Mouse (Mus musculus) activated CD4-positive, CD25-positive, alpha-beta regulatory T cell, adult 4 months (primary cell): ENCODE data around the gene Tepp. TPM values are rescaled to one million over a fixed set of nuclear protein-coding genes. Genes with fewer than 3 reads are reported as not detected.
A peak's percentile ranks its signal among the peaks of the same experiment; 100 is the strongest.

Experiments
- ATAC-seq: one replicate; pipeline ENCODE4 v1.8.0; 2017
- polyA plus RNA-seq, 2 experiments: library from polyadenylated mRNA; unstranded; fragments of 100-300 nt; shearing (Covaris generic); gene quantifications; one replicate each; pipeline ENCODE4 v1.2.1; 2017

Tepp gene
- polyA plus RNA-seq, 2 experiments from 2014 or later, result not detected

DNA sequence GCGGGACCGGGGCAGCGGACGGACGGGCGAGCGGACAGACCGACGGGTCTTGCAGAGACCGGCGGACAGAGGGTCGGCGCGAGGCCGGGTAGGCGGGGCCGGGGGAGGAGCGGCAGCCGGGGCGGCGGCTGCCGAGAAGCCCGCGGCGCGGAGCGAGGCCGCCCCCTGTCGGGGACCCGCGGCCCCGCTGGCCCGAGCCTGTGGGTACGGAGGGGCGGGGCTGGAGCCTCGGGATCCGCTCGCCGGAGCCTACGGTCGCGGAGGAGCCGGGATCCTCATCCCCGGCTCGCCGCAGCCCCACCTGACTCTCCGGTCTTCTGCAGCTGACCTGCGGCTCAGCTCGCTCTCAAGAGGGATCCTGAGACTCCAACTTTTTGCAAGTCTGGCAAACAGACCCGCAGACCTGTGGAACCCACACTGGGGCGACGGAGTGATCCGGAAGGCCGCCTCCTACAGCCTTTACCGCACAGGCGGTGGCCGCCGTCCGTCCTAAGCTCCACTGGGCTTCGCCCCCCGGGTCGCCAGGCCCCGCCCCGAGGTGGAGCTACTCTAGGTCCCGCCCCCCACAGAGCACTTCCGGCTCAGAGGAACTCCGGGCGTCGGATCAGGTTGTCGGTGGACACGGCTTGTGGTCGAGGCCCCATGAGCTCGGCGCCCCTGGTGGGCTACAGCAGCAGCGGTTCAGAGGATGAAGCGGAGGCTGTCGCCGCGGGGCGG is 21.5 kb downstream of the Tepp start, which contains the start of the genes Zfp319 and Usb1:
Zfp319 (minus strand) TSS at position 231 of the 717 bp plus-strand sequence.
Usb1 (plus strand) TSS at position 565 of the 717 bp plus-strand sequence.
- ATAC-seq, result peak; percentile 85

- no peak for ATAC-seq
Observed at GRCm38 (mm10) chr8:95332437-95333199, 22.3 kb downstream of the Tepp start.

DNA sequence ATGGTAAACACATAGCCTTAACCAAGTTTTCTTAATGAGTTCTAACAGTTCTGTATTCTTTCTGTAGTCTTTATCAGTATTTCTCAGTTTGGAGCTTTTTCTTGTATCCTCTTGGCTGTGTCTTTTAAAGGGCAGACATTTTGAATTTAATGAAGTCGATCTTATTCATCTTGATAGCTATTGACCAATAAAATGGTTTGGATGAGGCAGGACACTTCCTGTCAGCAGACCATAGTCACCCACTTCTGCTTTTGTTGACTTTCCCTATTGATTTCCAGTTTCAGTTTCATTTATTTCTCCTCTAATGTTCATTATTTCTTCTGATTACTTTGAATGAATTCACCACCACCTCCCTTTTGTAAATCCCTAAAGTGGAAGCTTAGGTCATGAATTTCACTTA is 25.3 kb downstream of the Tepp start:
- ATAC-seq, result no peak

- ATAC-seq, result no peak
Observed at GRCm38 (mm10) chr8:95336363-95336762, 26.0 kb downstream of the Tepp start.

DNA sequence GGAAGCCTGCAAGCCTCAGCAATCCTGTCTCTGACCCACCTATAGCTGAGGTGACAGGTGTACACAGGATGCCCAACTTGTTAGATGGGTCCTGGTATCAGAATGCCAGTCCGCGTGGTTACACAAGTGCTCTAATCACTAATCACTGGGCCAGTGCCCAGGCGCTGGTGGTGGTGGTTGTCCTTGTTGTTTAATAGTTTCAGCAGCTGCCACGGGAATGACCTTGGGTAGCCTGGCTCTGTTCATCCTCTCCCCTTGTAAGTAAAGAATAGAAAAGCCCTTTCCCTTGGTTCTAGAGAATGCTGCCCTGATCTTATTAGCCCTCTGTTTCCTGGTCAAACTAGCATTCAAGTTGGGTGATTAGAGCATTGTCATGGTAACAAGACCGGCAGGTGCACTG is 31.4 kb downstream of the Tepp start:
- ATAC-seq, result no peak

DNA sequence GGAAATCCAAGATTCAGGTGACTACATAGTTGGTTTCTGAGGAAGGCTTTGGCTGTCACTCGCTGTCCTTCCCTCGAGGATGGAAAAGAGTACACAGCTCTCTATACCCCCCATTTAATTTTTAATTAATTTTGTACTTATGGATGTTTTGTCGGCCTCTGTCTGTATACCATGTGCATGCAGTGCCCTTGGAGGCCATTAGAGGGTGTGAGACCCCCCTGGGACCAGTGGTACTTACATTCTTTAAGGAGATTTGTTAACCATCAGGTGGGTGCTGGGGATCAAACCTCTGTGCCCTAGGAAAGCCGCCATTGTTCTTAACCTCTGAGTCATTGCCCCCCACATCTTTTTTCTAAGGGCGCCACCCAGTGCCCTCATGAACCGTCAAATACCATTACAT is 34.3 kb downstream of the Tepp start:
- no peak for ATAC-seq

- peak; percentile 18 for ATAC-seq
Observed at GRCm38 (mm10) chr8:95346643-95347545, 36.5 kb downstream of the Tepp start.

DNA sequence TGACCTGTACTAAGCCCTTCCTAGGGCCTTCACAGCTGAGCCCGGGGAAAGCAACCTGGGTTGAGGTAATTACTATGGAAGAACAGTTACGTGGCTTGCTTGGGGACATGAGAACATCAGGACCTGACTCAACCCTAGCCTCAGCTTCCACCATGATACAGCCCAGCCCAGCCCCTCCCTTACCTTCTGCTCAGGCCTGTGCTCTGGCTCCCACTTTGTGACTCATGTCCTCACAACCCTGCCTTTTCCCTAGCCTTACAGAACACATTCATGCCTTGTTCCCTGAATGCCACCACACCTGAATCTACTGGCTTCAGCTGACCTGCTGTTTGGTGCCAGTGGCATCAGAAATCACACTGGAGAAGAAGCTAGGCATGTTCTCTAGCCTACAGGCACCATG is 38.0 kb downstream of the Tepp start:
- ATAC-seq, result no peak

- peak; percentile 64 for ATAC-seq
Observed at GRCm38 (mm10) chr8:95348811-95349630, 38.7 kb downstream of the Tepp start.

GRCm38 (mm10) chr8:95351461-95351860 is 41.1 kb downstream of the Tepp start:
- no peak for ATAC-seq

GRCm38 (mm10) chr8:95352151-95352870 is 41.9 kb downstream of the Tepp start, which contains the start of gene Mmp15:
Gene Mmp15, plus strand, starts transcription at chr8:95352268.
- ATAC-seq, result no peak

DNA sequence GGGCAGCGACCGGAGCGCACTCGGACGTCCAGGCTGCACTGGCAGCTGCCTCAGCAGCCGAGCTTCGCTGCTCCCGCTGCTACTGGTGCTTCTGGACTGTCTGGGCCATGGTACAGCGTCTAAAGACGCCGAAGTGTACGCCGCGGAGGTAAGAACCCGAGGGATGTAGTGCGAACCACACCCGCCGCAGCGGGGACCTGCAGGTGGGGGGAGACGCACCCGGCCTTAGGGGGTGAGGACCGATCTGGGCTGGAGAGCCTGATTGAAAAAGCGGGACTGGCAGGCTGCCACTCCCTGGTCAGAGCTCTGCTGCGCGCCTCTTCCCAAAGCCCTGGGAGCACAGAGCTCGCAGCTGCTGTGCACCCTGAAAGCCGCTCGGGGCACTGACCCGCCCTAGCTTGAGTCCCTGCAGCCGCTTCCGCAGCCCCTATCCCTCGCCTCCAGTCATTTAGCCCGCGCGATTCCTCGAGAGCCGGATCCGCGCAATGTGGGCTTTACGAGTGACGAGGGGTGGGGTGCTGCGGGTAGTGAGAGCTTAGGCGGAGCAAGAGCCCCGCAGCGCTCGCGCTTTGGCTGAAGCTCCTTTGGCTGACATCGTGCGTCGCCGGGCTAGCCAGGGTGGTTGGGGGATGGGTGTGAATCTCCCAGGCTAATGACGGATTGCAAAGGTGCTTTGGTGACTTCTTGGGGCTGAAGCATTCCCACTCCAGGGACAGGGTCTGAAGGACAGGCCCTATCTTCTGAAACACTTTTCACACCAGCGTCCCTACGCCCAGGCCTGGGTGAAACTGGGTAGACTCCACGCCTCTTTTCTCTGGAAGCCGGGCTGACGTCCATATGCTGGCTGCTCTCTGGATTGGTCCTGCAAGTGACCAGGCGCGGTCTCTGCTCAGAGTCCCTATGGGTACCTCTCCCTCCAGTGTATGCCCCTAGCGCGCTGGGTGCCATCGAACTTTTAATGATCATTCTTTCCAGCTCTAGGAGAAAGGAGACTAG is 42.8 kb downstream of the Tepp start:
- ATAC-seq, result no peak

- no peak for ATAC-seq
Observed at GRCm38 (mm10) chr8:95354606-95355005, 44.2 kb downstream of the Tepp start.

- no peak for ATAC-seq
Observed at GRCm38 (mm10) chr8:95358550-95359411, 48.4 kb downstream of the Tepp start.

GRCm38 (mm10) chr8:95360181-95361015 is 50.0 kb downstream of the Tepp start:
- no peak for ATAC-seq

DNA sequence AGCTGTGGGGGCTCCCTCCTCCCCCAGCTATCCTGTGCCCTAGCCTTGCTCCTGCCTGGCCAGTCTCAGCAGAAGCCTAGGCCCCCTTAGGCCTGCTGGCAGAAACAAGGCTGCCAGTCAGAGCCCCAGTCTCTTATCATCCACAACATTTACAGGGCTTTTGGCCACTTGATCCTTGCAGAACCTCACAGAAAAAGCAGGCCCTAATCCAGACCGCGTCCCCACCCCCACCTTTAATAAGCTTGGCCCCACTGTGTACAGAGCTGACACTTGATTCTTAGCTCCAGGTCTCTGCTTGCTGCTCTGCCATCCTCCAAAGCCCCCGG is 50.6 kb downstream of the Tepp start:
- no peak for ATAC-seq

DNA sequence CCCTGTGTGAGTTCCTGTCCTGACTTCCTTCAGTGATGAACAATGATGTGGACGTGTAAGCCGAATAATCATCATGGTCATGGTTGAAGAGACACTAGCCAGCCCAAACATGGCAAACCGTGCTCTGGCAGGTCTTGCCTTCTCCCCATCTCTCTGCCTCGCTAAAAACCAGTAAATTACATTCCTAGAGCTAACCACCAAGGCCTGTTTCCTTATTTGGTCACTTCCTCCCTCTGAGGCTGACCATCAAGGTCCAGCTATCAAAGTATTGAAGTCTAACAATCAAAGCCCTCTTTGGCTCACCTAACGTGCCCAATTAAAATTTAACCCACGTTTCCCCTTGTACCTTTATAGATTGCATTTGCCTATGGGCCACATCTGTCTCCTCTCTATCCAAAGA is 51.9 kb downstream of the Tepp start:
- ATAC-seq, result no peak

- no peak for ATAC-seq
Observed at GRCm38 (mm10) chr8:95363849-95364248, 53.5 kb downstream of the Tepp start.
